Mouse (Mus musculus) liver, postnatal 0 days (tissue): ENCODE results near the gene Sclt1. TPM values are rescaled to one million over a fixed set of nuclear protein-coding genes. Genes with fewer than 3 reads are reported as not detected.

Source experiments
- ATAC-seq: fragments of 200-750 bp; cut with Nextera tagmentation; 2 replicates; pipeline ENCODE4 v1.8.0; 2017; ENCODE audit warnings: mild to moderate bottlenecking, moderate library complexity
- DNase-seq: peaks from one replicate; pipeline ENCODE4 v3.0.0-alpha.2; 2016
- H3K27ac ChIP-seq: fragments of 300-500 bp; sonication (generic); 2 replicates; pipeline ENCODE4 v1.5.1; 2014; ENCODE audit warnings: antibody characterized with exemption, moderate library complexity, mild to moderate bottlenecking, low read depth
- H3K27me3 ChIP-seq: fragments of 300-500 bp; sonication (generic); 2 replicates; pipeline ENCODE4 v1.6.1; 2014; ENCODE audit warnings: low read length, control low read depth, mixed read lengths; ENCODE audit not compliant: insufficient read depth
- H3K36me3 ChIP-seq: fragments of 300-500 bp; sonication (generic); replicated peaks from 2 replicates; pipeline ENCODE4 v1.6.1; 2014; ENCODE audit warnings: mild to moderate bottlenecking, control low read depth, low read length, moderate library complexity, mixed read lengths; ENCODE audit not compliant: insufficient read depth
- H3K4me1 ChIP-seq: fragments of 300-500 bp; sonication (generic); 2 replicates; pipeline ENCODE4 v1.6.1; 2014; ENCODE audit warnings: antibody characterized with exemption, mild to moderate bottlenecking, control low read depth; ENCODE audit not compliant: insufficient read depth
- H3K4me2 ChIP-seq: fragments of 300-500 bp; sonication (generic); 2 replicates; pipeline ENCODE4 v1.6.1; 2014; ENCODE audit warnings: low read depth, mild to moderate bottlenecking, low read length, moderate library complexity, mixed read lengths
- H3K4me3 ChIP-seq: fragments of 300-500 bp; sonication (generic); 2 replicates; pipeline ENCODE4 v1.5.1; 2014; ENCODE audit warnings: low read depth, low read length
- H3K9ac ChIP-seq: fragments of 300-500 bp; sonication (generic); replicated peaks from 2 replicates; pipeline ENCODE4 v1.6.1; 2014; ENCODE audit warnings: mild to moderate bottlenecking, moderate library complexity
- H3K9me3 ChIP-seq: fragments of 300-500 bp; sonication (generic); 2 replicates; pipeline ENCODE4 v1.6.1; 2016; ENCODE audit warnings: mild to moderate bottlenecking, control low read depth, low read length, mixed read lengths
- CTCF ChIP-seq: sonication (generic); IDR thresholded peaks from 2 replicates; pipeline ENCODE4 v1.5.1; 2016; ENCODE audit warnings: antibody characterized with exemption, low read depth
- EP300 ChIP-seq: IDR thresholded peaks from 2 replicates; pipeline ENCODE4 v1.6.1; 2016; ENCODE audit warnings: antibody characterized with exemption, low read depth, mild to moderate bottlenecking
- WGBS: fragments of 180-500 bp; shearing (Covaris S2); extraction: QIAGEN DNeasy Blood & Tissue Kit; methylation state at CpG from one replicate; pipeline ENCODE4 v1.1.7; 2014; ENCODE audit not compliant: insufficient replicate concordance; 5-methylcytosine and 5-hydroxymethylcytosine counted together
- polyA plus RNA-seq: library from polyadenylated mRNA; unstranded; fragments of >200 nt; fragmentation: Nextera tagmentation; extraction: Ambion mirVana; gene quantifications from 2 replicates; pipeline ENCODE4 v1.2.1, GENCODE M21; 2015

The Sclt1 gene
- polyA plus RNA-seq, 1 experiment from 2014 or later: 5.0 TPM

GRCm38 (mm10) chr3:41603470-41604019 is 138.8 kb downstream of the Sclt1 start:
- no peak overlapping the region for H3K9ac ChIP-seq
- no peak overlapping the region for H3K4me2 ChIP-seq
- H3K9me3 ChIP-seq: no peaks in the 10 kb centered on the region
- WGBS: 77% methylated on average over 5 of the region's 5 CpGs
- DNase-seq (no peak), ATAC-seq (no peak)
- H3K36me3 ChIP-seq: peaks cover 62% of the 10 kb centered on the region
- H3K27ac ChIP-seq: no peak overlapping the region
- TF ChIP-seq EP300: no peak
- no peak for TF ChIP-seq CTCF
- H3K4me3 ChIP-seq: no peak overlapping the region
- H3K27me3 ChIP-seq: no peaks in the 10 kb centered on the region
- peaks cover 4% of the 10 kb centered on the region; the same call in 1 of the 2 replicates for H3K4me1 ChIP-seq

GRCm38 (mm10) chr3:41602933-41603332 is 139.4 kb downstream of the Sclt1 start:
- DNase-seq (no peak), ATAC-seq (no peak)
- Histone ChIP-seq H3K27ac (no peak overlapping the region), H3K4me1 (peaks cover 4% of the 10 kb centered on the region; the same call in 1 of the 2 replicates), H3K4me2 (no peak overlapping the region), H3K36me3 (peaks cover 66% of the 10 kb centered on the region), H3K9ac (no peak overlapping the region), H3K27me3 (no peaks in the 10 kb centered on the region), H3K9me3 (no peaks in the 10 kb centered on the region), H3K4me3 (no peak overlapping the region)
- TF ChIP-seq EP300 (no peak), CTCF (no peak)
- 71% methylated on average over 10 of the region's 10 CpGs for whole genome bisulfite sequencing

- Histone ChIP-seq H3K9me3 (no peaks in the 10 kb centered on the region), H3K4me2 (no peak overlapping the region), H3K27me3 (no peaks in the 10 kb centered on the region), H3K4me1 (peaks cover 4% of the 10 kb centered on the region; the same call in 1 of the 2 replicates), H3K27ac (no peak overlapping the region), H3K4me3 (no peak overlapping the region), H3K9ac (no peak overlapping the region), H3K36me3 (peaks cover 72% of the 10 kb centered on the region)
- ATAC-seq (no peak), DNase-seq (no peak)
- 82% methylated on average over 9 of the region's 9 CpGs for WGBS
- TF ChIP-seq EP300 (no peak), CTCF (no peak)
These were observed 140.9 kb downstream of the Sclt1 start for GRCm38 (mm10) chr3:41601226-41602020.

- no peaks in the 10 kb centered on the region for H3K27me3 ChIP-seq
- peaks cover under 1% of the 10 kb centered on the region; the same call in 1 of the 2 replicates for H3K4me1 ChIP-seq
- H3K9ac ChIP-seq: no peak overlapping the region
- no peak for TF ChIP-seq EP300
- peak; percentile 74 for TF ChIP-seq CTCF
- H3K27ac ChIP-seq: no peak overlapping the region
- ATAC-seq (peak; percentile 57; the same call in 1 of the 2 replicates), DNase-seq (peak; percentile 50)
- H3K4me3 ChIP-seq: no peak overlapping the region
- no peak overlapping the region for H3K4me2 ChIP-seq
- H3K36me3 ChIP-seq: peaks cover 69% of the 10 kb centered on the region
- no peaks in the 10 kb centered on the region for H3K9me3 ChIP-seq
- 85% methylated on average over 14 of the region's 14 CpGs for WGBS
These were observed 142.3 kb downstream of the Sclt1 start for GRCm38 (mm10) chr3:41599806-41600589.

- ATAC-seq: no peak
- 88% methylated on average over 10 of the region's 10 CpGs for WGBS
- Histone ChIP-seq H3K9me3 (no peaks in the 10 kb centered on the region), H3K4me2 (no peak overlapping the region), H3K4me3 (no peak overlapping the region), H3K27ac (no peak overlapping the region), H3K4me1 (peaks cover 3% of the 10 kb centered on the region; the same call in 1 of the 2 replicates), H3K9ac (no peak overlapping the region), H3K36me3 (peaks cover 62% of the 10 kb centered on the region), H3K27me3 (no peaks in the 10 kb centered on the region)
- DNase-seq: no peak
- TF ChIP-seq EP300 (no peak), CTCF (no peak)
These were observed 143.1 kb downstream of the Sclt1 start for GRCm38 (mm10) chr3:41599226-41599625.

GRCm38 (mm10) chr3:41598412-41598811 is 143.9 kb downstream of the Sclt1 start:
- Histone ChIP-seq H3K27ac (no peak overlapping the region), H3K4me3 (no peak overlapping the region), H3K27me3 (no peaks in the 10 kb centered on the region), H3K9me3 (no peaks in the 10 kb centered on the region), H3K4me2 (no peak overlapping the region), H3K4me1 (peaks cover 5% of the 10 kb centered on the region; the same call in 1 of the 2 replicates), H3K9ac (no peak overlapping the region), H3K36me3 (peaks cover 67% of the 10 kb centered on the region)
- DNase-seq (no peak), ATAC-seq (no peak)
- TF ChIP-seq EP300 (no peak), CTCF (no peak)
- 87% methylated on average over 9 of the region's 9 CpGs for WGBS
